Mouse (Mus musculus): ENCODE measurements at regions not wholly inside any gene's neighbourhood (a gene's known extent, or its start where the extent isn't known, plus 50 kb on each side); places are given as distances from the start of the nearest gene placed in this dataset. TPM values are rescaled to one million over a fixed set of nuclear protein-coding genes. Genes with fewer than 3 reads are reported as not detected.

DNA sequence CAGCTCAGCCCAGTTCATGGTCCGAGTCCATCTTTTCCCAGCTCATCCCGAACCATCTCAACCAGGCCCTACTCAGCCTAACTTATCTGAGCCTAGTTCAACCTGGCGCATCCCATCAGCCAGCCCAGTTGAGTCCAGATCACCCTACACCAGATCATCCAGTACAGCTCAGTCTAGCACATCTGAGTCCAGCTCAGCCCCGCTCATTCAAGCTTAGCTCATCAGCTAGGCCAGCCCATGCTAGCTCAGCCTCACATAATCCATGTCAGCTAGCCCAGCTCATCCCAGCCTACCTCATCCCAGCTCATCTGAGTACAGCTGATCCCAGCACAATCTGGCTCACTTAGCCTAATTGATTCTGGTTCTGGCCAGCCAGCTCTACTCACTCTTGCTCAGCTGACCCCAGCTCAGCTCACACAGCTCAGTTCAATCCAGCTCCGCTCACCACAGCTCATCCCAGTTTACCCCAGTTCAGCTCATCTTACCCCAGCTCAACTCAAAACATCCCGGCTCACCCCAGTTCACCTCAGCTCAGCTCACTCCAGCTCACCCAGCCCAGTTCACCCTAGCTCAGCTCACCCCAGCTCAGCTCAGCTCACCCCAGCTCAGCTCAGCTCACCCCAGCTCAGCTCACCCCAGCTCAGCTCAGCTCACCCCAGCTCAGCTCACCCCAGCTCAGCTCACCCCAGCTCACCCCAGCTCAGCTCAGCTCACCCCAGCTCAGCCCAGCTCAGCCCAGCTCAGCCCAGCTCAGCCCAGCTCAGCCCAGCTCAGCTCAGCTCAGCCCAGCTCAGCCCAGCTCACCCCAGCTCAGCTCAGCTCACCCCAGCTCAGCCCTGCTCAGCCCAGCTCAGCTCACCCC lies 65.3 kb upstream of the Adam6b start:
- DNase-seq = peak in 1 of 2 experiments; percentile 56

DNA sequence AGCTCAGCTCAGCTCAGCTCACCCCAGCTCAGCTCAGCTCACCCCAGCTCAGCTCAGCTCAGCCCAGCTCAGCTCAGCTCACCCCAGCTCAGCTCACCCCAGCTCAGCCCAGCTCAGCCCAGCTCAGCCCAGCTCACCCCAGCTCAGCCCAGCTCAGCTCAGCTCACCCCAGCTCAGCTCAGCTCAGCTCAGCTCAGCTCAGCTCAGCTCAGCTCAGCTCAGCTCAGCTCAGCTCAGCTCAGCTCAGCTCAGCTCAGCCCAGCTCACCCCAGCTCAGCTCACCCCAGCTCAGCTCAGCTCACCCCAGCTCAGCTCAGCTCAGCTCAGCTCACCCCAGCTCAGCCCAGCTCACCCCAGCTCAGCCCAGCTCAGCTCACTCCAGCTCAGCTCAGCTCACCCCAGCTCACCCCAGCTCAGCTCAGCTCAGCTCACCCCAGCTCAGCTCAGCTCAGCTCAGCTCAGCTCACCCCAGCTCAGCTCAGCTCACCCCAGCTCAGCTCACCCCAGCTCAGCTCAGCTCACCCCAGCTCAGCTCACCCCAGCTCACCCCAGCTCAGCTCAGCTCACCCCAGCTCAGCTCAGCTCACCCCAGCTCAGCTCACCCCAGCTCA lies 64.6 kb upstream of the Adam6b start:
- DNase-seq = peak in 1 of 2 experiments; percentile 27

DNA sequence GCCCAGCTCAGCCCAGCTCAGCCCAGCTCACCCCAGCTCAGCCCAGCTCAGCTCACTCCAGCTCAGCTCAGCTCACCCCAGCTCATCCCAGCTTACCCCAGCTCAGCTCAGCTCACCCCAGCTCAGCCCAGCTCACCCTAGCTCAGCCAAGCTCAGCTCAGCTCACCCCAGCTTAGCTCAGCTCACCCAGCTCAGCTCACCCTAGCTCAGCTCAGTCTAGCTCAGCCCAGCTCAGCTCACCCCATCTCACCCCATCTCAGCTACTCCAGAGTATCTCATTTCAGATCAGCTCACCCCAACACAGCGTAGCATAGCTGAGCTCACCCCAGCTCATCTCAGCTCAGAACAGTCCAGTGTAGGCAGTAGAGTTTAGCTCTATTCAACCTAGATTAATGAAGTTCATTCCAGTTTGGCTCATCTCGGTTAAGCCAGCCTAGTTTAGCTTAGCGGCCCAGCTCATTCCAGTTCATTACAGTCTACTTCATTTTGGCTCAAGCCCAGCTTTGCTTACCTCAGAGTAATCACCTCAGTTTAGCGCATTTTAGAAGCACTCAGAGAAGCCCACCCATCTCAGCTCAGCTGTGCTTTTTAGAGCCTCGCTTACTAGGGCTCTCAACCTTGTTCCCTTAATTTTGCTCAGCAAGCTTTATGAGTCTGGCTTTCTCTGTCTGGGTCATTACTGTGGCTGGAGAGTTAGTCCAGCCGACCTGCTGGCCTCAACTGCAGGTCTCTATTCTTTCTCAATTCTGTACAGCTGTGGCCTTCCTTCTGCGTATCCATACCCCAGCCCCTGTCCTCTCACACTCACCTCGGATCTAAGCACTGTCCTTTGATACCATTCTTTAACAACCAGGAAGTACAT lies 63.9 kb upstream of the Adam6b start:
- DNase-seq = peak in 1 of 2 experiments; percentile 27

DNA sequence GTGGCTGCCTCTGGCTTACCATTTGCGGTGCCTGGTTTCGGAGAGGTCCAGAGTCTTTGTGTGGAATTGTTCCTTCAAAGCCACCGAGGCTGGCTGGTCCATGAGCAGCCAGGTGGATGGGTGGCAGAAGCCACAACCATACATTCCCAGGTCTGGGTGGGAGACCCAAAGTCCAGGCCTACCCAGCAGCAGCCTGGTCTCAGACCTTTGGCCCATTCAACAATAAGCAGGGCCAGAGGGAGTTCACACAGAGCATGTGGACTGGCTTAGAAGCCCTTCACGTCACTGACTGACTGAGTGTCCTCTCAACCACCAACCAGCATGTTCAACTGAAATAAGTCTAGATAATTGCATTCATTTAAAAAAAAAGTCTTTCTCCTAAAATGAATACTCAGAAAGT lies 62.7 kb upstream of the Adam6b start:
- no peak for DNase-seq

DNA sequence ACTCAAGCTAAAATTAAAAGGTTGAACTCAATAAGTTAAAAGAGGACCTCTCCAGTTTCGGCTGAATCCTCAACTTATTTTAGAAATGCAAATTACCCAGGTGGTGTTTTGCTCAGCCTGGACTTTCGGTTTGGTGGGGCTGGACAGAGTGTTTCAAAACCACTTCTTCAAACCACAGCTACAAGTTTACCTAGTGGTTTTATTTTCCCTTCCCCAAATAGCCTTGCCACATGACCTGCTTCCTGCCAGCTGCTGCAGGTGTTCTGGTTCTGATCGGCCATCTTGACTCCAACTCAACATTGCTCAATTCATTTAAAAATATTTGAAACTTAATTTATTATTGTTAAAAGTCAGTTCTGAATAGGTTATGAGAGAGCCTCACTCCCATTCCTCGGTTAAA lies 62.0 kb upstream of the Adam6b start:
- peak in 1 of 2 experiments; percentile 16 for DNase-seq

- DNase-seq = no peak
Measured at GRCm38 (mm10) chr12:113428461-113428860, 60.9 kb upstream of the Adam6b start.

DNA sequence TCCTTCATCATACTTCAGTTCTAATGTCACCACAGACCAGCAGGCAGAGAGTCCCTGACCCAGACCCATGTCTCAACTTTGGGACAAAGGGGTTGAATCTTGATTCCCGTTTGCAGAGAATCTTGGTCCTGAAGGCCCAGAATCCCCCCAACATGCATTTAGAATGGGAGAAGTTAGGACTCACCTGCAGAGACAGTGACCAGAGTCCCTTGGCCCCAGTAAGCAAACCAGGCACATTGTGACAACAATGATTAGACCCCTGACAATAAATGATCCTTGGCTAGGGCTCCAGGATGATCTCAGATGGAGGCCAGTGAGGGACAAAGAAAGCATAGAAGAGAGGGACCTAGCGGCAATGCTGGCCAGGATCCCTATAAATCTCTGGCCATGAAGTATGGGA lies 60.4 kb upstream of the Adam6b start:
- DNase-seq = no peak

DNA sequence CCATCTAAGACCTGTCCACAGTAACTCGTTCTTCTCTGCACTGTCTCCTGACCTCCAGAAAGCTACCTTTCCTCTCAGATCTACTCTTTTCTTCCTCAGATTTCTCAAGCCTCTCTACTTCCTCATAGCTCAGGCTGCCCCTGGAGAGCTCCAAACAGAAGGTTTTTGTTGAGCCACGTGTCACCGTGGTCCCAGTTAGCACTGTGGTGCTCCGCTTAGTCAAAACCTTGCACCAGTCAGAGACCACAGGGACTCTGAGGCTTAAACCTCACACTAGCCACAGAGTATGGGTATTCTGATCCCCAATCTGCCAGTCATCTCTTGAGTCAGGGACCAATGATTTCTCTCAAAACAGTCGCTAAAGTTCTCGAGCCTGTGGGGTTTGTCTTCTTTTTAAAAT lies 59.0 kb upstream of the Adam6b start:
- no peak for DNase-seq

Small RNAs in the stretch of these regions (microRNA-seq; reads per million reads assigned to microRNA genes)
- gene Gm22175 (not detected), gene Gm24022 (not detected), gene Gm25747 (not detected)

Data from adrenal gland, postnatal 36 days (tissue).